Mouse (Mus musculus) lung, adult 2 months (tissue): ENCODE measurements around the gene Gramd1b. TPM values are rescaled to one million over a fixed set of nuclear protein-coding genes. Genes with fewer than 3 reads are reported as not detected.
A peak's percentile ranks its signal among the peaks of the same experiment; 100 is the strongest.

ENCODE experiments used
- DNase-seq: peaks from one replicate; pipeline ENCODE4 v3.0.0; 2022
- H3K4me1 ChIP-seq: fragments of 200-500 bp; 2 replicates; pipeline ENCODE4 v1.6.1; 2011; ENCODE audit warnings: low read length; ENCODE audit not compliant: control insufficient read depth, insufficient read depth
- H3K4me3 ChIP-seq: fragments of 200-500 bp; replicated peaks from 2 replicates; pipeline ENCODE3; 2011; ENCODE audit warnings: low read depth, mild to moderate bottlenecking, control low read depth, low read length; ENCODE audit errors: extremely low read depth
- CTCF ChIP-seq: fragments of 200-500 bp; IDR thresholded peaks from 2 replicates; pipeline ENCODE4 v1.5.1; 2011; ENCODE audit warnings: mild to moderate bottlenecking, low read length, control low read depth; ENCODE audit not compliant: insufficient read depth
- POLR2A ChIP-seq: fragments of 200-500 bp; IDR thresholded peaks from 2 replicates; pipeline ENCODE4 v1.6.1; 2011; ENCODE audit warnings: low read depth, mild to moderate bottlenecking, control low read depth, low read length, borderline replicate concordance; ENCODE audit errors: extremely low read depth
- WGBS: fragments of 180-500 bp; shearing (Covaris S2); methylation state at CpG from one replicate; pipeline ENCODE4 v1.1.7; 2018; 5-methylcytosine and 5-hydroxymethylcytosine counted together
- polyA plus RNA-seq: library from polyadenylated mRNA; depleted of rRNA; stranded (reverse); fragments of >200 nt; gene quantifications from 2 replicates; pipeline ENCODE4 v1.2.3, GENCODE M21; 2012

Gramd1b gene
- polyA plus RNA-seq, 1 experiment = 19.0 TPM

DNA sequence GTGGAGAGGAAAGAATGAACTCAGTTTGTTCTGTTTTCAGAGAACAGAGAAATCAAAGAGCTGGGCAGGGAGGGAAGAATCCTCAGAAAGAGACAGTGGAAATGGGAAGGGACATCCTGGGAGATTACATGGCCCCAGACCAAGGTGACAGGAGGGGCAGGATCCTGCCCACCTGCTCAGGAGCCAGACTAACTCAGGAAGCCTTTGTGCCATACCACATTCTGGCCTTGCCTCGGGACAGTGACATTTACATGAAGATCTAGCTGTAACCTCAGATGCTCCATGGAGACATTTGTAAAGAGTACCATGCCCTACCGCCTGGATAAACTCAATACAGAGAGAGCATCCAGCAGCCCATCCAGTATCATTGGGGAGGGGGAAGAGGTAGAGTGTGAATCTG lies 196.6 kb downstream of the Gramd1b start:
- H3K4me1 ChIP-seq = no peaks in the 10 kb centered on the region
- 88% methylated on average over 2 of the region's 2 CpGs for WGBS
- TF ChIP-seq POLR2A (no peak), CTCF (no peak)
- DNase-seq = no peak
- no peak overlapping the region for H3K4me3 ChIP-seq

- DNase-seq = peak; percentile 65
- H3K4me1 ChIP-seq = no peaks in the 10 kb centered on the region
- WGBS = 54% methylated on average over 9 of the region's 9 CpGs
- TF ChIP-seq CTCF = peak; percentile 96
- no peak for TF ChIP-seq POLR2A
- no peak overlapping the region for H3K4me3 ChIP-seq
These were observed 197.4 kb downstream of the Gramd1b start for GRCm38 (mm10) chr9:40333649-40334396.

DNA sequence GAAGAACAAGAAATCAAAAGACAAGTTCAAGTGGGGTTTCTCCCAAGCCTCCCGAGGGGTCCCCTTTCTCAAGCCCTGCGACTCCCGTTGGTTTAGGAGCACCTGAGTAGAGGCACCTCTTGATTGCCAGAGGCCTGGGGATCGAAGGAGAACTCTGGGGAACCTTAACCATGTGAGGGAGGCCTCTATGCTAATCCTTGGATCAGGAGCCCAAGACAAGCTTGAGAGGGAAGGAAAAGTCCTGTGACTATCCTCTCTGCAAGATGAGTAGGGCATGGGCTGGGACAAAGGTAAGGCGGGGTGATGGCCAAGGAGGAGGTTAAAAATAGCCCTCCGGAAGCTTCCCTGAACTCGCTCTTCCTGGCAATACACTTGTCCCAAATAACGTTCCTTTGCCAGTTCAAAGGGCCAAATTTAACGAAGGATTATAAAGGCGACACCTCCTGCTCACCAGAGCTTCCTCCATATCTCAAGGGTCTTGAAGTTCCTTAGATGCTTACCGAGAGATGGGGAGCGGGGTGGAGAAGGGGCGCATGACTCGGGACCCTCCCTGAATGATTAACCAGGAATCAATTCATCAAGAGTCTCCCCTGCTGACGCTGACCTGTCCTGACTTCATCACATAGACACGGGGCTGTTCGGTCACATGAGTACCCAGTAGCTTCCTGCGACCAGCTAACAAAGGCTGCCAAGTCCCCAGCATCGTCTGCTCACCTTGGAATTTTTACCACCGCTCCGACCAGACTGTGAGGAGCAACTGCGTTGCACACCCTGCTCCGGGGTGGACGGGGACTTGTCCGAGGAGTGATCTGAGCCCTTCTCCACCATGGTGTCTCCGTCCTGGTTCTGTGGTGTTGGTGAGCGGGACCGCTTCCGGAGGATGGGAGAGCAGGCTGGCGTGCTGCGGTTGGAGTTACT lies 198.2 kb downstream of the Gramd1b start:
- Histone ChIP-seq H3K4me3 (no peak overlapping the region), H3K4me1 (no peaks in the 10 kb centered on the region)
- 76% methylated on average over 31 of the region's 31 CpGs for WGBS
- no peak for DNase-seq
- TF ChIP-seq POLR2A (no peak), CTCF (no peak)

- no peak overlapping the region for H3K4me3 ChIP-seq
- 85% methylated on average over 4 of the region's 4 CpGs for WGBS
- DNase-seq = no peak
- H3K4me1 ChIP-seq = no peaks in the 10 kb centered on the region
- TF ChIP-seq CTCF (no peak), POLR2A (no peak)
These were observed 198.9 kb downstream of the Gramd1b start for GRCm38 (mm10) chr9:40332326-40332725.

- no peaks in the 10 kb centered on the region for H3K4me1 ChIP-seq
- 88% methylated on average over 15 of the region's 15 CpGs for WGBS
- DNase-seq = no peak
- no peak overlapping the region for H3K4me3 ChIP-seq
- no peak for TF ChIP-seq CTCF
- TF ChIP-seq POLR2A = no peak
These were observed 199.5 kb downstream of the Gramd1b start for GRCm38 (mm10) chr9:40331411-40332286.

DNA sequence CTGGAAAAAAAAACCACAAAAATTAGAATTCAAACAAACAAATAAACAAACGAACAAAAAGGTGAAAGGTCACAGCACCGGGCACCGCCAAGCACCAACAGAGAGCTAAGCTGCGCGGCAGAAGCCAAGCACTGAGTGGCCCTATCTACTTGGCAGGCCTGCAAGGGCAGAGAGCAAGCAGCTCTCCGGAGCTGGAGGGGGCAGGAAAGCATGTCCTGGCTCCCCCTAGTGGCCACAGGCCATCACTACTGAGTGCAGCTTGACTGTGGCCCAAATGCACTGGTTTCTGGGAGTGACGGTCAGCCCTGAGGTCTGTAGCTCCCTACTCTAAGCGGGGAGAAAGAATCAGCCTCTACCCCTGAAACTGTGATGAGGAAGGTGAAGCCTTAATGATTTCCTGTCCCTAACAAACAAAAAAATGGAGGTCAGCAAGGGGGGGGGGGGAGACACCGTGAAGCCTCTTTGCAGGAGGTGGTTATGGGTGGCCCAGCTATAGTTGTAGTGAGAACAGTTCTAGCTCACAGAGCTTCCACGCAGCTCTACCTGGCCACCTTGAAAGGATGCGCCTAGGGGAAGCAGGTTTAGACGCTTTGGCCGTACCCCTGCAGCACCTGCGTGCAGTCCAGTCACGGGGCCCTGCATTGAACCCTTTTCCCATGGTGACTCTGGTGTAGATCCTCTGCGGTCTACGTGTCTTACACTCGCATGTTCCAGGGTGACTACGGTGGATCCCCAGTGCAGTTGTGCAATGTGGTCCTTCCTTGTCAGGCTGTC lies 200.4 kb downstream of the Gramd1b start:
- WGBS = 52% methylated on average over 19 of the region's 19 CpGs
- TF ChIP-seq POLR2A (no peak), CTCF (peak; percentile 98)
- no peaks in the 10 kb centered on the region for H3K4me1 ChIP-seq
- peak; percentile 88 for DNase-seq
- H3K4me3 ChIP-seq = no peak overlapping the region

DNA sequence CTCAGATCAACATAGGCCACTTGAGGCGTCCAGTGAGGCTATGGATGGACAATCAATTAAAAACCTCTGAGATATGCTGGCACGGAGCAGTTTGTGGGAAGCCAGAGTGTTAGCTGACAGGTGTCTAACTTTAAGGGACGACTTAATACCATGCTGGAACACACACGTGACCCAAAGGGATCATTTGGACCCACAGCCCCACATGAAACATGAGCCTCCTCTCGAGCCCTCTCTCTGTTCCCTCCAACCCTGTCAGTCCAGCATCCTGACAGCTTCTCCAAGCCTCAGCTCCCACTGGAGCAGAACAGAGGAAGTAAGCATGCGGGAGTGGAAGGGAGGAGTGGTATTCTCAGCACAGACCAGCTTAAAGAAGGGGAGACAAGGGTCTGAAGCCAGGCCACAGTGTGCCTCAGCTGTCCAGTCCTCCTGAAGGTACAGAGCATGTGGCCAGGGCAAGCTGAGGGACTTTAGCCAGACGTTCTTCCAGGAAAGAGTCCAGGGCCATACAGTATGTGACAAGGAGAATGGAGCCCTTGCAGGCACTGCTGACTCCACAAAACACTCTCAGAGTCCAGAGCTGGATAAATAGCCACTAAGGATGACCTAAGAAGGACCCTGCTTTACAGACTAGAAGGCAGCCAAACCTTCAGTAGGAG lies 204.8 kb downstream of the Gramd1b start:
- Histone ChIP-seq H3K4me1 (peaks cover 22% of the 10 kb centered on the region), H3K4me3 (no peak overlapping the region)
- no peak for DNase-seq
- TF ChIP-seq CTCF (no peak), POLR2A (no peak)
- 57% methylated on average over 7 of the region's 7 CpGs for WGBS

DNA sequence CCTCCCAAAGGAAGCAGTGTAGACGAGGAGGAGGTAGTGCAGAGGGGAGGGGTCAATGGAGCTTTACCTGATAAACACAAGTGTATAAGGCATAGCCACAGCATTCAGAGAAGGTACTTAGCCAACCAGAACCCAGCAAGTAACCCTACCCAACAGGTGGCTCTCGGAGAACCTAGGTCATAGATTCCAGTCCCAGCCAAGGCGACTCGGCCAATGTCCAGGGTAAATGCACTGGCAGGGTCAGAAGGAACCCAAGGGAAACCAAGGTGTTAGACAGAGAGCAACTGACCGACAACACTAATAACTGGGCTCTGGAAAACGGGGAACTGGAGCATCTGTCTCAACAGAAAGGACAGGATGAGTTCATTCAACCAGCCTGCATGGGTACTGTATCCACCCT lies 206.4 kb downstream of the Gramd1b start:
- Histone ChIP-seq H3K4me3 (no peak overlapping the region), H3K4me1 (peaks cover 32% of the 10 kb centered on the region)
- TF ChIP-seq CTCF = no peak
- no peak for DNase-seq
- 88% methylated on average over 6 of the region's 6 CpGs for WGBS
